Mouse (Mus musculus) lung, adult 2 months (tissue): ENCODE data around the gene Arhgef7.

Experiments
- CTCF ChIP-seq: fragments of 200-500 bp; IDR thresholded peaks from 2 replicates; pipeline ENCODE4 v1.5.1; 2011; ENCODE audit warnings: mild to moderate bottlenecking, low read length, control low read depth; ENCODE audit not compliant: insufficient read depth
- POLR2A ChIP-seq: fragments of 200-500 bp; IDR thresholded peaks from 2 replicates; pipeline ENCODE4 v1.6.1; 2011; ENCODE audit warnings: low read depth, mild to moderate bottlenecking, control low read depth, low read length, borderline replicate concordance; ENCODE audit errors: extremely low read depth

GRCm38 (mm10) chr8:11815206-11815605, 87.7 kb downstream of the Arhgef7 start:
- TF ChIP-seq CTCF = peak; percentile 26; the same call in 1 of the 2 replicates
- TF ChIP-seq POLR2A = no peak
